Mouse (Mus musculus) hindbrain, embryonic 10.5 days (tissue): Measurements from ENCODE around the gene Cacnb2. TPM values are rescaled to one million over a fixed set of nuclear protein-coding genes. Genes with fewer than 3 reads are reported as not detected.

Source experiments
- DNase-seq: peaks from one replicate; pipeline ENCODE4 v3.0.0-alpha.2; 2017; ENCODE audit warnings: low spot score
- H3K27ac ChIP-seq: fragments of 300-500 bp; sonication (generic); 2 replicates; pipeline ENCODE4 v1.5.1; 2016; ENCODE audit warnings: mild to moderate bottlenecking, moderate library complexity
- H3K27me3 ChIP-seq: fragments of 300-500 bp; sonication (generic); 2 replicates; pipeline ENCODE4 v1.6.1; 2016; ENCODE audit warnings: mild to moderate bottlenecking; ENCODE audit not compliant: poor library complexity, insufficient read depth, severe bottlenecking
- H3K36me3 ChIP-seq: fragments of 300-500 bp; sonication (generic); 2 replicates; pipeline ENCODE4 v1.6.1; 2016; ENCODE audit warnings: mild to moderate bottlenecking, moderate library complexity
- H3K4me1 ChIP-seq: fragments of 300-500 bp; sonication (generic); replicated peaks from 2 replicates; pipeline ENCODE4 v1.6.1; 2016; ENCODE audit warnings: mild to moderate bottlenecking
- H3K4me3 ChIP-seq: fragments of 300-500 bp; sonication (generic); 2 replicates; pipeline ENCODE4 v1.5.1; 2016; ENCODE audit warnings: mild to moderate bottlenecking, moderate library complexity
- H3K9me3 ChIP-seq: fragments of 300-500 bp; sonication (generic); 2 replicates; pipeline ENCODE4 v1.6.1; 2016; ENCODE audit warnings: mild to moderate bottlenecking, moderate library complexity
- WGBS: fragments of 180-500 bp; shearing (Covaris S2); methylation state at CpG from one replicate; pipeline ENCODE4 v1.1.7; 2016; 5-methylcytosine and 5-hydroxymethylcytosine counted together
- polyA plus RNA-seq: library from polyadenylated mRNA; unstranded; fragments of >200 nt; fragmentation: Nextera tagmentation; extraction: Ambion mirVana; gene quantifications from 2 replicates; pipeline ENCODE4 v1.2.1, GENCODE M21; 2016

Gene Cacnb2
- polyA plus RNA-seq, 1 experiment from 2014 or later = 2.6 TPM

DNA sequence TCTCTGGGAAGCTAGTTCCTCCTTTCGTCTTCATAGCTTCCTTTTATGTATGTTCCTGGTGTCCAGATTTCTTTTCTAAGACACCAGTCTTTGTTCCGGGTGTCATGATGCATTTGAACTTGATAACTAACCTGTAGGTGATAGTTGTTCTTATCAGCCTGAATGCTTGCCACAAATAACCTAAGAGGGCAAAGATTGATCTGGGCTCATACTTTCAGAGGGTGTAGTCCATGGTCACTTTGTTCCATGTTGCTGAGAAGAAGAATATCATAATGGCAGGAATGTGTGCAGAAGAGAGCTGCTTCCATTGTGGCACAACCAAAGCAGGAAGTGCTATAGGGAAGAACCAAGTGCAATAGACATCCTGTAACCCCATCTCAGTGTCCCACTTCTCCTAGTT is 302.0 kb downstream of the Cacnb2 start:
- H3K9me3 ChIP-seq = no peaks in the 10 kb centered on the region
- H3K4me1 ChIP-seq = peaks cover 31% of the 10 kb centered on the region
- no peaks in the 10 kb centered on the region for H3K27me3 ChIP-seq
- no peaks in the 10 kb centered on the region for H3K36me3 ChIP-seq
- H3K27ac ChIP-seq = no peak overlapping the region
- DNase-seq = no peak
- WGBS = 87% methylated on average over 2 of the region's 2 CpGs
- no peak overlapping the region for H3K4me3 ChIP-seq

DNA sequence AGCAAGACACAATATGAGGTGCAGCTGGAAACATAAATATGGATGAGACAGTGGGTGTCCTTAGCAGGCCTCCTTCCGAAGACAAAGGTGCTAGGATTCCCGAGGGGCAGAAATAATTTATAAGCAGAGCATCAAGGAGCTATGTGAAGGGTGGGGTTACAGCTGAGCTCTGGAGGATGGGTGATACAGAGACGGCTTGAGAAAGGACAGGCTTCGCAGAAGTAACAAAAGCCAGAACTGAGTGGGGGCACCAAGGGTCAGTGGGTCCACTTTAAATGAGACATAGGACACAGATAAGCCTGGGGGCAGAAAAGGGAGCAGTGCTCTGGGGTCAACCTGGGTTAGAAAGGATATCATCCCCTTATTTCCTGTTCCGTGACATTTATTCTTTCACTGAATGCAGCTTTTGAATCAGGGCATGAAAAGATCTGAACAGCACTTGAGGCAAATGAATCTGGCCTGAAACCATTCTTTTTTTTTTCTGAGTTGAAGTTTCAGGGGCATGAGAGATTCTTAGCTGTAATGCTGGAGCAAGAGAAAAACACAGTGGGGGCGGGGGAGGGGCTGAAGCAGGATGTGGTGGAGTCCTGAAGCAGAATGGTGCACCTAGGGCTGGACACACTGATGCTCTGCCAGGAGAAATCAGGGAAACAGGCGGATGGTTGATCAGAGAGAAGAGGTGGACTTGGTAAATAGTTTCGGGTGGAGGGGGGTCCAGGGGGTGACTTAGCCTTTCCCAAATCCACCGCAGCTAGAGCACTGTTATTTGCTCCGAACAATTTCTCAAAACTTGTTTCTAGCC is 304.4 kb downstream of the Cacnb2 start:
- peaks cover 31% of the 10 kb centered on the region for H3K4me1 ChIP-seq
- no peaks in the 10 kb centered on the region for H3K9me3 ChIP-seq
- peak overlapping the region; percentile 54 for H3K27ac ChIP-seq
- H3K36me3 ChIP-seq = no peaks in the 10 kb centered on the region
- H3K4me3 ChIP-seq = no peak overlapping the region
- no peaks in the 10 kb centered on the region for H3K27me3 ChIP-seq
- WGBS = 19% methylated on average over 10 of the region's 10 CpGs
- DNase-seq = peak; percentile 43

DNA sequence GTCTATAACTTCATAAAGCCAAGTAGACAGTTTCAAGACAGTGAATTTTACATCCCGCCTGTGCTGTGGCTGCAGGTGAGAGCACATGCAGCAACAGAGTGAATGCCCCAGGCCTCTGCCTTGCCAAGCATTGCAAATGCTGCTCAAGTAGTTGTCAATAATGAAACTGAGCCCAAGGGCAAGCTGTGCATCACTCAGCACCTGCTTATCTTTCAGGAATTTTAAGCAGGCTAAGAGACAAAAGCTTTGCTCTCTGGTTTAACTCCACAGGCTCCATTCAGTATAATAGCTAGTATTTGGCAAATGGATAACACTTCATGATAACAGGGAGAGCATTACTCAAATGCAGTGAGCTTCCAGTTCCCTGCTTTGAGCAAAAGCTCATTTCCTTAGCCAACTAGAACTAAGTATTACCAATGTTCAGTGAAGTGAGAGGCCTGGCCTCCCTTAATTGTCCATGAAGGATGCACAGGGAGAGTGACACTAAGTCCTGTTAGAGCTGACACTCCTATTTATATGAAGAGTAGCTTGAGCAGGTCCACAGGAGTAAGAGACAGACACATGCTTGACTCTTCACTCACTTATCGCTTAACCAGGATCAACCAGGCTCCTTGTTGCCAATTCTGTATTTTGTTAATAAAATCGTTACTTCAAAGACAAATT is 314.8 kb downstream of the Cacnb2 start:
- Histone ChIP-seq H3K4me1 (peaks cover 8% of the 10 kb centered on the region), H3K36me3 (no peaks in the 10 kb centered on the region), H3K27me3 (no peaks in the 10 kb centered on the region), H3K9me3 (no peaks in the 10 kb centered on the region), H3K4me3 (no peak overlapping the region), H3K27ac (no peak overlapping the region)
- 76% methylated on average over 3 of the region's 3 CpGs for WGBS
- peak; percentile 16 for DNase-seq

DNA sequence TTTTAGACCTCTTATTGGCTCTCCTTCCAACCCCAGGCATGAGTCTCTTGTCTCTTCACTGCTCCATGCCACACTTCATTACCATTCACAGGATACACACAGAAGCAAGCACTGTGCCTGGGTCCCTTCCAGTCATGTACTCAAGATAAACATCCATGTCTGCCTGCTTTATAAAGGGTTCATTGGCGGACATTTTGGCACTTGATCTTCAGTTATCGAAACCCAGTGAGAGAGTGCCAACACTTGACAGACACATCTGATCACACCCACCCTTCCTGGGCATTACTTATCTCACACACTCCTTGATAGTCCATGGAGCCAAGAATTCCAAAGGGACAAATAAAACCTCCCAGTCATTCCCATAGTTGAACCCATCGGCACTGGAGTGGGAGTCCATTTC is 327.0 kb downstream of the Cacnb2 start:
- H3K27ac ChIP-seq = no peak overlapping the region
- no peaks in the 10 kb centered on the region for H3K36me3 ChIP-seq
- DNase-seq = no peak
- WGBS = 94% methylated on average over 3 of the region's 3 CpGs
- no peaks in the 10 kb centered on the region for H3K27me3 ChIP-seq
- H3K4me3 ChIP-seq = no peak overlapping the region
- H3K4me1 ChIP-seq = no peaks in the 10 kb centered on the region
- no peaks in the 10 kb centered on the region for H3K9me3 ChIP-seq

DNA sequence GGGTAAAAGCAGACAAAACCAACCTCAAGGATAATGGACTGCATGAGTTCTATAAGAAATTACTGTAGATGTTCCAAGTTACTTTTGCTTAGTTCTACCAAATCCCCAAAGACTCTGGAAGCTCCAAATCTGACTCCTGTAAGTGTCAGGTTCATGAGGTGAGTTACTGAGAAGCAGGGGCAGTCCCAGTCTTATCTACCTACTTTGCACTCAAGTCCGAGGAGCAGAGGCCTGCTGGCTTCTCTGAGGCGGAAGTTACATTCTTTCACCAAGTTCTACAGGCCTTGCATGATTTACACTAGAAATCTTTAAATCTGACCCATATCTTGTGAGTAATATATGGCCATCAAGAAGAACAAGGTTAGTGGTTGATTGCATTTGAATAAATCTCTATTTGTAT is 329.1 kb downstream of the Cacnb2 start:
- WGBS = 90% methylated on average over 2 of the region's 2 CpGs
- Histone ChIP-seq H3K4me1 (no peaks in the 10 kb centered on the region), H3K9me3 (no peaks in the 10 kb centered on the region), H3K4me3 (no peak overlapping the region), H3K27me3 (no peaks in the 10 kb centered on the region), H3K27ac (no peak overlapping the region), H3K36me3 (no peaks in the 10 kb centered on the region)
- DNase-seq = no peak

DNA sequence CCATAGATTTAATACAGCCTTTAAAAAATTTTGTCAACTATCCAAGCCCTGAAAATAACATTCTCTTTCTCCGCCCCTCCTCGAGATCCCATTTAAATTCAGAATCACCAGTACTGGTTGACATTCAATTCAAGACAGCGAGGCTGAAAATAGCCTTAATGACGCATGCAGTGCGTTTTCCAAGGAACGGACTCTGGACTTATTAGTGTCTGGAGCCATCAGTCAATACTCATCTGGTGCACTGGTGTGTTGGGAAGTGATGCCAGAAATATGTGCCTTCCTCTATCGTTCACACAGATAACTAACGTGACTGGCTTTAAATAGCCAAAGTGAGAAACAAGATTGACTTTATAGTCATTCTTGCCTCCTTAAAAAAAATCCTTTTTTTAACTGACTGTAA is 333.6 kb downstream of the Cacnb2 start:
- no peak for DNase-seq
- Histone ChIP-seq H3K36me3 (no peaks in the 10 kb centered on the region), H3K9me3 (no peaks in the 10 kb centered on the region), H3K27ac (no peak overlapping the region), H3K4me3 (no peak overlapping the region), H3K4me1 (no peaks in the 10 kb centered on the region), H3K27me3 (no peaks in the 10 kb centered on the region)
- 81% methylated on average over 8 of the region's 8 CpGs for WGBS

DNA sequence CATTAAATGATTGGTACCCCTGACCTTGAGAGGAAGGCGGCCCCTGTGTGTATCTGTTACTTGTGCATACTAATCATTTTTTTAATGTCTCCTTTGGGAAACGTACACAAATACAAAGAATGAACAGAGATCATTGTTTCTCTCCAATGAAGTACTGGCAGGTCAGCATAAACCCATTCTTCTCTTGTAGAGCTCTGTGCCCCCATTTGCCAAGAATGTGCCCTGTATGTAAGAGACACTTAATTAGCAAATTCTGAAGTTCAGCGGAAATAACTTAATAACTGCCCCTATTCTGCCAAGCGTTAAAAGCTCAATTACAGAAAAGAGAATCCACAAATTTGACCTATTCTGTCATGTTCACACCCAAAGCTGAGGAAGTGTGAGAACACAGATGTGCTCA is 339.4 kb downstream of the Cacnb2 start:
- no peak for DNase-seq
- Histone ChIP-seq H3K27me3 (no peaks in the 10 kb centered on the region), H3K27ac (no peak overlapping the region), H3K36me3 (no peaks in the 10 kb centered on the region), H3K4me1 (no peaks in the 10 kb centered on the region), H3K4me3 (no peak overlapping the region), H3K9me3 (no peaks in the 10 kb centered on the region)
- 86% methylated on average over 4 of the region's 4 CpGs for WGBS

DNA sequence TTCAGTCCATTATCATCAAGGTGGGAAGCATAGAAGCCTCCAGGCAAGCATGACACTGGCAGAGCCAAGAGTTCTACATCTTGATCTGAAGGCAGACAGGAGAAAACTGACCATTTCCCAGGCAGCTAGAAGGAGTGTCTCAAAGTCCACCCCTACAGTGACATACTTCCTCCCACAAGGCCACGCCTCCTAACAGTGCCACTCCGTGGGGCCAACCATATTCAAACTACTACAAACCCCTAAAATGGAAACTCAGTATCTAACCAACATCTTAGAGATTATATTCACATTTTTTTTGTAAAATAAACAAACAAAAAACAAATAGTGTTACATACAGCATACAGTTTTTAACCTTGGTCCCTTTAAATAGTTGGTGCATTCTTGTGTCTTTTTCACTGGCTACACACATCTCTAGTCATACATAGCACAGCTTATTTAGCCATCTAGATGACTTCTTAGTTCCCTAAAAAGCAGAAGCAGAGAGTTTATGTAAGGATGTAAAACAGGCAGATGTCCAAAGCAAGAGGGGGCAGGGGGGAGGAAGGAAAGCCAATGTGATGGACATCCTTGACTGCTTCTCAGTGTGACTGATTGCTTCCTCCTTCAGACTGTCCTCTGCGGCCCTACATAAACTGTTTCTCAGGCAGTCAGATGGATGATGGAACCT is 340.9 kb downstream of the Cacnb2 start:
- Histone ChIP-seq H3K27ac (no peak overlapping the region), H3K27me3 (no peaks in the 10 kb centered on the region), H3K36me3 (no peaks in the 10 kb centered on the region), H3K4me1 (no peaks in the 10 kb centered on the region), H3K9me3 (no peaks in the 10 kb centered on the region), H3K4me3 (no peak overlapping the region)
- 90% methylated on average over 3 of the region's 3 CpGs for whole genome bisulfite sequencing
- DNase-seq = no peak

DNA sequence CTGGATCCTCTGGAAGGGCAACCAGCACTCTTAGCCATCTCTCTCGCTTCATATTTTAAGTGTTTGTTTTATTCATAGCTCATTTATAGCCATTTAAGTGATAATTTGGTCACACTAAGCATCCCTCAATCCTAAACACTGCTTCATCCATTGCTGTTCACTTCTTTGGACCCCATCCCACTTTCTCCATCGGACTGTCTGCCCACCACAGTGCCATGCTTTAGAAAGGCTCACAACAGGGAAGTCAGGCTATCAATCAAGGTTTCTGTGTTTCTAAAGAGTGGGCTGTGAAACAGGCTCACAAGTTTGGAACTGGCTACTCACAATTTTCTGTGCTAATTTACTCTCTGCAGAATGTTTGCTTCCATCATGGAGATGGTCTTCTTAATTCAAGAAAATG is 350.2 kb downstream of the Cacnb2 start:
- no peaks in the 10 kb centered on the region for H3K27me3 ChIP-seq
- no peaks in the 10 kb centered on the region for H3K4me1 ChIP-seq
- 72% methylated on average over 2 of the region's 2 CpGs for WGBS
- no peak for DNase-seq
- no peak overlapping the region for H3K27ac ChIP-seq
- no peak overlapping the region for H3K4me3 ChIP-seq
- H3K36me3 ChIP-seq = no peaks in the 10 kb centered on the region
- no peaks in the 10 kb centered on the region for H3K9me3 ChIP-seq

DNA sequence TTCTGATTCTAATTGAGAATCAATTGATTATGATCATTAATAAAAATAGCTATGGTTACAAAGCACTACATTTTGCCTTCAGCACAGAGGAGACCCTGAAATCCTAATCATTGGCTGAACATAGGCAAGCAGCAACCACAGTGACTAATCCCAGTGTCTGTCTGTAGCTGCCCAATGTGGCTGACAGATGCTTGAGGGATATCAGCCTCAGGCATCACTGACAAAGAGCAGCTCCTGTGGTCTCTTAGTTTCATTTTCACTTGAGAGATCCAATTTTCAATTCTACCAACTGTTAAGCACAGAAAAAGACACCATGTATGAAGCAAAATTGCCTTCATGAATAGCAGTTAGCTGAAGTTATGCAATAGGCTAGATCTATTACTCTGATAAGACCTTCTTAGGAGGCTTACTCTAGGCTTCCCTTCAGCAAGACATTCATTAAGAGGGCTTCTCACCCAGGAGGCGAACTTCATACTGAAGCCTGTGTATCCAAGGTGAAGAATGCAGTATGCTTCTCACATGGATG is 358.1 kb downstream of the Cacnb2 start:
- Histone ChIP-seq H3K27ac (no peak overlapping the region), H3K4me1 (no peaks in the 10 kb centered on the region), H3K9me3 (no peaks in the 10 kb centered on the region), H3K36me3 (no peaks in the 10 kb centered on the region), H3K4me3 (no peak overlapping the region), H3K27me3 (no peaks in the 10 kb centered on the region)
- 84% methylated on average over 1 of the region's 1 CpGs for WGBS
- DNase-seq = no peak

DNA sequence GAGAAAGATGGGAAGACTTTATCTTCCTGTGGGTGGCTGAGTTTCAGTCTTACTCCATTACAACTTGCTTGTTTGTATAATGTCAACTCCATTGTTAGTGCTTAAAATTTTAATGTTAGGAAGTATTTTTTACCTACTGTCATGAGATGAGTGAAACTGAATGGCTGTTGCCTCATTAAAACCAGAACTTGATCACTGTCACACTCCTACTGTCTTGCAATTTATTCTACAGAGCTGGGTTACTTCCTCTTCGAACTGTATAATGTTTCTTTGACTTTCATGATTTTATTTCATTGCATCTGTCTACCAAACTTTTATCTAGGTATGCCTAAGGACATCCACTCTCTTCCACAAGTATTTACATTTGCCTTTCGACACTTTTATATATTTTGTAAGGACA is 358.6 kb downstream of the Cacnb2 start:
- DNase-seq = no peak
- Histone ChIP-seq H3K4me3 (no peak overlapping the region), H3K4me1 (no peaks in the 10 kb centered on the region), H3K36me3 (no peaks in the 10 kb centered on the region), H3K27me3 (no peaks in the 10 kb centered on the region), H3K9me3 (no peaks in the 10 kb centered on the region), H3K27ac (no peak overlapping the region)
- 89% methylated on average over 2 of the region's 2 CpGs for WGBS

DNA sequence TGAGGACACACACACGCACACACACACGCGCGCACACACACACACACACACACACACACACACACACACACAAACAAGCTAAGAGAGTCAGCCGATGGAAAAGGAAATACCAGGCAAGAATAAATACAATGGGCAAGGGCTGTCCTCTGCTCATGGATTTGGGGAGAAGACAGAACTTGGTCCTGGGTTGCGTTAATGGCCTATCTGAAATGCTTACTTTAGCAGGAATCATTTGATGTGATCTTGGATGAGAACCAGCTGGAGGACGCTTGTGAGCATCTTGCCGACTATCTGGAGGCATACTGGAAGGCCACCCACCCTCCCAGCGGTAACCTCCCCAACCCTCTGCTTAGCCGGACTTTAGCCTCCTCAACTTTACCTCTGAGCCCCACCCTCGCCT is 381.1 kb downstream of the Cacnb2 start:
- no peak overlapping the region for H3K27ac ChIP-seq
- H3K36me3 ChIP-seq = peaks cover 15% of the 10 kb centered on the region
- 88% methylated on average over 11 of the region's 11 CpGs for WGBS
- H3K27me3 ChIP-seq = no peaks in the 10 kb centered on the region
- DNase-seq = no peak
- H3K9me3 ChIP-seq = no peaks in the 10 kb centered on the region
- no peaks in the 10 kb centered on the region for H3K4me1 ChIP-seq
- no peak overlapping the region for H3K4me3 ChIP-seq

DNA sequence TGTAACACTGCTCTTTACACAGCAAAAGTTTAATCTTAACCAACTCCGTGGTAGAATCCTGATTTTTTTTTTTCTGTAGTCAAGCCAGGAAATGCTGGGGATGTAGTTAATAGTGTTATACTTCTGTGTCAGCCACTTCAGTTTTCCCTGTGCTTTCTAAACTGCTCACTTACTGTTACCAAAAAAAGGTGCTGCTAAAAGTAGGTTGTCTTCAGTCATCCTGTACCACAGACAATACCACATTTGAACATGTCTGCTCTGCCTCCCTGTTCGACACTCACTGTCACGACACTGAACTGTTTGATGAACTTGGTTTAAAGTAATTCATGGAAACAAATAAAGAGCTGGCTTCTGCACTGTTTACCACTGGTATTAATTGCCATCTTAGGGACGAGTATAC is 385.6 kb downstream of the Cacnb2 start:
- H3K27me3 ChIP-seq = no peaks in the 10 kb centered on the region
- H3K4me3 ChIP-seq = no peak overlapping the region
- peaks cover 23% of the 10 kb centered on the region for H3K36me3 ChIP-seq
- 93% methylated on average over 4 of the region's 4 CpGs for WGBS
- H3K4me1 ChIP-seq = no peaks in the 10 kb centered on the region
- DNase-seq = no peak
- H3K27ac ChIP-seq = no peak overlapping the region
- no peaks in the 10 kb centered on the region for H3K9me3 ChIP-seq
